Mouse (Mus musculus) neural tube, embryonic 13.5 days (tissue): ENCODE results near the gene Inava. TPM values are rescaled to one million over a fixed set of nuclear protein-coding genes. Genes with fewer than 3 reads are reported as not detected.

Experiments used
- ATAC-seq: fragments of 200-750 bp; cut with Nextera tagmentation; 2 replicates; pipeline ENCODE4 v1.8.0; 2017; ENCODE audit warnings: low read depth, mild to moderate bottlenecking, moderate TSS enrichment, moderate library complexity
- H3K27ac ChIP-seq: fragments of 300-500 bp; sonication (generic); replicated peaks from 2 replicates; pipeline ENCODE4 v1.5.1; 2015; ENCODE audit warnings: moderate library complexity, mild to moderate bottlenecking, inconsistent platforms
- H3K27me3 ChIP-seq: fragments of 300-500 bp; sonication (generic); 2 replicates; pipeline ENCODE4 v1.6.1; 2015; ENCODE audit warnings: mild to moderate bottlenecking, inconsistent platforms
- H3K36me3 ChIP-seq: fragments of 300-500 bp; sonication (generic); 2 replicates; pipeline ENCODE4 v1.6.1; 2015; ENCODE audit warnings: mild to moderate bottlenecking, inconsistent platforms
- H3K4me1 ChIP-seq: fragments of 300-500 bp; sonication (generic); replicated peaks from 2 replicates; pipeline ENCODE4 v1.6.1; 2015; ENCODE audit warnings: inconsistent platforms
- H3K4me2 ChIP-seq: fragments of 300-500 bp; sonication (generic); 2 replicates; pipeline ENCODE4 v1.6.1; 2015; ENCODE audit warnings: inconsistent platforms, mild to moderate bottlenecking, moderate library complexity
- H3K4me3 ChIP-seq: fragments of 300-500 bp; sonication (generic); 2 replicates; pipeline ENCODE4 v1.5.1; 2015; ENCODE audit warnings: mild to moderate bottlenecking, inconsistent platforms
- H3K9ac ChIP-seq: fragments of 300-500 bp; sonication (generic); 2 replicates; pipeline ENCODE4 v1.6.1; 2015; ENCODE audit warnings: moderate library complexity, mild to moderate bottlenecking, inconsistent platforms
- H3K9me3 ChIP-seq: fragments of 300-500 bp; sonication (generic); 2 replicates; pipeline ENCODE4 v1.6.1; 2016; ENCODE audit warnings: inconsistent platforms
- WGBS: fragments of 180-500 bp; shearing (Covaris S2); methylation state at CpG from one replicate; pipeline ENCODE4 v1.1.7; 2015; 5-methylcytosine and 5-hydroxymethylcytosine counted together
- polyA plus RNA-seq: library from polyadenylated mRNA; unstranded; fragments of >200 nt; fragmentation: Nextera tagmentation; extraction: Ambion mirVana; gene quantifications from 2 replicates; pipeline ENCODE4 v1.2.1, GENCODE M21; 2015

Gene Inava
- polyA plus RNA-seq, 1 experiment from 2014 or later, result 3.1 TPM

DNA sequence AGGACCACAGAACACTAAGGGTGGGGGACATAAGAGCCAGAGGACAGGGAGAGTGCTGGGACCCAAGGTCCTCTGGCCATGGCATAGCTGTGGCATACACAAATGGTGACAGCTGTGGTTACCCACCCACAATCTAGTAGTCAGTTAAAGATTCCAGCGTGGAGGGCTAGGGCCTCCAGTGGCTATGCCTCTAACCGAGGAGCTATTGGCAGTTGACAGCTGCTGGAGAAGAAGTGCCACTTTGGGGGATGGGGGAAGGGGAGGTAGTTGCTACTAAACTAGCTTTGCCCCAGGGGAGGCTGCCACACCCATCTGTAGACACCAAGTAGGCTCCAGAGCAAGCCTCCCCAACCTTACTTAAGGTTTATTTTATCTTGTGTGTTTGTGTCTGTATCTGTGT is 19.4 kb upstream of the Inava start:
- no peak overlapping the region for H3K4me3 ChIP-seq

DNA sequence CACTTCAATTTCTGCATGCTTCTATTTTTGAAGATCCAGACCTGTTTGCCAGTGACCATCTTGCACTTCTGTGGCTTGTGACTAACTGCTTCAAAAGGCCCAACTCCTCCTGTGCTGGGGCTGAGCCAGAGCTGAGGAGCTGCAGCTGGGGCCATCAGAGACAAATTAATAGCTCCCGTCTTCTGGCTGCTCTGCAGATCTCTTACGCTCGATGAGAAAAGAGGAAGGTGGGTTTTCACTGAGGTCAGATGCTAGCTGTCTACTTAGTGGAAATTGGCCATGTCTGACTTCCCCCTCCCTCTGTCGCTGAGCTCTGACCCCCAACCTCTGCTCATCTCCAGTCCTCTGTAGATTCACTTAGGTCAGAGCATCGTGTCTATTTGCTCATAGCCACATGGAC is 15.6 kb upstream of the Inava start:
- Histone ChIP-seq H3K9me3 (no peaks in the 10 kb centered on the region; the same call in 1 of the 2 replicates), H3K4me1 (no peaks in the 10 kb centered on the region), H3K9ac (no peak overlapping the region), H3K27ac (no peak overlapping the region), H3K4me2 (no peak overlapping the region), H3K36me3 (no peaks in the 10 kb centered on the region), H3K27me3 (no peaks in the 10 kb centered on the region), H3K4me3 (no peak overlapping the region)
- WGBS, result 42% methylated on average over 5 of the region's 5 CpGs
- ATAC-seq, result no peak

More for the DNA sequence above, 19.4 kb upstream of the Inava start:
- no peaks in the 10 kb centered on the region for H3K36me3 ChIP-seq
- no peak overlapping the region for H3K9ac ChIP-seq
- 24% methylated on average over 2 of the region's 2 CpGs for WGBS
- H3K27ac ChIP-seq, result no peak overlapping the region
- H3K9me3 ChIP-seq, result no peaks in the 10 kb centered on the region
- ATAC-seq, result no peak
- H3K4me1 ChIP-seq, result 0 out of 2 replicates have a peak, but pooled peaks cover 7% of the 10 kb centered on the region
- peaks cover 20% of the 10 kb centered on the region for H3K27me3 ChIP-seq
- H3K4me2 ChIP-seq, result no peak overlapping the region

DNA sequence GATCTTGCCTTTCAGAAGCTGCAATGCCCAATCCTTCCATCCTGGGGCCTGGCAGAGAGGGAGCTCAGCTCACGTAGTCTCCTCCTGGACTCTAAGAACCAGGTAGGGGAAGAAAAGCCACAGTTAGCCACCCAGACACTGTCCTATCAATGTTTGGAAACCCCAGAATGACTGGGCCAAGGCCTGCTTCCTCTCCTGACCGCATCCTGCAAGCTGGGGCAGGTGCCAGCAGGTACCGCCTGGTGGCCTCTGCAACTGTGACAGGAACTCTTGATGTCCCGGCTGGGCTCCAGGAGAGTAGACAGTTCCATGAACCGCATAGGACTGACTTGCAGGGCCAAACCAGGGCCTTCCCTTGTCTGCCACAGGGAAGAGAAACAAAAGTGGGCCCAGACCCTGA is 13.3 kb upstream of the Inava start:
- Histone ChIP-seq H3K9me3 (no peaks in the 10 kb centered on the region; the same call in 1 of the 2 replicates), H3K4me2 (no peak overlapping the region), H3K9ac (no peak overlapping the region), H3K4me1 (no peaks in the 10 kb centered on the region), H3K4me3 (no peak overlapping the region), H3K36me3 (no peaks in the 10 kb centered on the region), H3K27me3 (no peaks in the 10 kb centered on the region), H3K27ac (no peak overlapping the region)
- 88% methylated on average over 5 of the region's 5 CpGs for WGBS
- ATAC-seq, result no peak

DNA sequence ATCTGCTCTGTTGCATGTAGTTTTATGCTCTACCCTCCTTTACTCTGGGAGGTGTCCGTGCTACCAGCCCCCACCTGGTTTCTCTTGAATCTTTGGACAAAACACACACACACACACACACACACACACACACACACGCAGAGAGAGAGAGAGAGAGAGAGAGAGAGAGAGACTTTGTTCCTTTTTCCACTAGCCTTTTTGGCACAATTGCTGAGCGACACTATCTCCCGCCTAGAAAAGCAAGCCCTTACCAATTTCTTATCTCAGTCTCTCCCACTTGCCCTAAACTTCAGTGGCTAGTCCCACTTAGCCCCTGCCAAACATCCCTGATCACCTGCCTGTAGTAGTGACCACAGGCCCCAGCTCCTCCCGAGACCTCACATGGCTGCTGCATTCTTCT is 10.4 kb upstream of the Inava start:
- Histone ChIP-seq H3K27me3 (no peaks in the 10 kb centered on the region), H3K9ac (no peak overlapping the region), H3K4me2 (no peak overlapping the region), H3K9me3 (no peaks in the 10 kb centered on the region; the same call in 1 of the 2 replicates), H3K4me3 (no peak overlapping the region), H3K36me3 (no peaks in the 10 kb centered on the region), H3K4me1 (no peaks in the 10 kb centered on the region), H3K27ac (no peak overlapping the region)
- no peak for ATAC-seq
- WGBS, result 87% methylated on average over 4 of the region's 5 CpGs

DNA sequence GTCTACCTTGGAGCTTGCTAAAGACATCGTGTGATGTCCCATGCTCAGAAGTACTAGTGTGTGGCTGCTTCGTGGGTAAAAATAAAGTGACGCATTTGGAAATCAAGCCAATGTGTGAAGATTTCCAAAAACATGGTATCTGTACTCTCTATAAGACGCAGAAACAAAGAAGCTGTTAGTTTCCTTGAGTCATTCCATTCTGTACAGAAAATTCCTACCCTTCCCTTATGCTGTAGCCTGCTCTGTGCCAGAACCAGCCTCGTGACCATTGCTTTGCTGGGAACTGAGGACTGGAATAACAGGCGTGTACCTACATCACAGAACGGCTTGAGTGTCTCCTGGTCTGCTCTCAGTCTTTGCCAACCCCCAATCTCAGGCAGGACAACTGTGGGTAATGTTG is 7.7 kb upstream of the Inava start:
- Histone ChIP-seq H3K27me3 (no peaks in the 10 kb centered on the region), H3K4me3 (no peak overlapping the region), H3K9ac (no peak overlapping the region), H3K4me2 (no peak overlapping the region), H3K36me3 (no peaks in the 10 kb centered on the region), H3K9me3 (no peaks in the 10 kb centered on the region; the same call in 1 of the 2 replicates), H3K27ac (no peak overlapping the region), H3K4me1 (no peaks in the 10 kb centered on the region)
- WGBS, result 92% methylated on average over 7 of the region's 7 CpGs
- ATAC-seq, result no peak

DNA sequence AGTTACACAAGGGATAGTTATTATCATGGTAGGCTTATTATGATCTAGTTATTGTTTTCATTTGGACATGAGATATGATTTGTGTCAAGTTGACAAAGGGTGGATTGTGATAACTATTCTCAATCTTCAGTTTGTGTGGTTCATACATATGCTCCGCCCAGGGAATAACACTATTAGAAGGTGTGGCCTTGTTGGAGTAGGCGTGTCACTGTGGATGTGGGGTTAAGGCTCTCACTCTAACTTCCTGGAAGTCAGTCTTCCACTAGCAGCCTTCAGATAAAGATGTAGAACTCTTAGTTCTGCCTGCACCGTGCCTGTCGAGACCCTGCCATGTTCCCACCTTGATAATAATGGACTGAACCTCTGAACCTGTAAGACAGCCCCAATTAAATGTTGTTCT is 4.4 kb upstream of the Inava start:
- ATAC-seq, result no peak
- Histone ChIP-seq H3K9me3 (no peaks in the 10 kb centered on the region), H3K36me3 (no peaks in the 10 kb centered on the region), H3K4me1 (peaks cover 14% of the 10 kb centered on the region), H3K27me3 (peaks cover 10% of the 10 kb centered on the region), H3K4me2 (no peak overlapping the region), H3K4me3 (no peak overlapping the region), H3K27ac (no peak overlapping the region), H3K9ac (no peak overlapping the region)
- 87% methylated on average over 4 of the region's 4 CpGs for WGBS

DNA sequence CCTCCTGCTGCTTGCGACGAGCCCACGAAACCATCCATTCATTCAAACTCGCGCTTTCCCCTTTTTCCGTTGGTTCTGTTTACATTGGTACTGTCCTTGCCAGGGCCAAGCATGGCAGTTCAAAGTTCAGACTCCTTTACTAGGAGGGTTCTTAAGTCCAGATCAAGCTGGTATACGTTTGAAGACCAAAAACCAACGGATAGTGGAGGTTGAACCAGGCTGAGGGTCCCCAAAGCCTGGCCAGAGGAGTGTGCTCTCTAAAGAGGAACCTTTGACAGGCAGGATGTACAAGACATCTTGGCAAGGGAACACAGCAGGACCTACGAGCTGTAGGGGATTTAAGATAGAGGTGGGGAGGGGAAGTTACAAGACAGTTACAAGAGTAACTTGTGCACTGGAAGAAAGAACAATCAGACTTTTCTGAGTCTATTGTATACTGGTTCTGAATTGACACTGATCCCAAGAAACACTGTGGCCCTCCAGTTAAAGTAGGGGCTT is 580 bp upstream of the Inava start:
- H3K9ac ChIP-seq, result peak overlapping the region; percentile 73
- ATAC-seq, result peak; percentile 7; the same call in 1 of the 2 replicates
- peak overlapping the region; percentile 77 for H3K4me2 ChIP-seq
- 2% methylated on average over 9 of the region's 9 CpGs for WGBS
- 0 out of 2 replicates have a peak overlapping the region, but pooled peaks have one; percentile 14 for H3K27ac ChIP-seq
- H3K36me3 ChIP-seq, result no peaks in the 10 kb centered on the region
- peaks cover 52% of the 10 kb centered on the region for H3K4me1 ChIP-seq
- H3K4me3 ChIP-seq, result peak overlapping the region; percentile 53
- H3K9me3 ChIP-seq, result no peaks in the 10 kb centered on the region
- H3K27me3 ChIP-seq, result peaks cover 10% of the 10 kb centered on the region

DNA sequence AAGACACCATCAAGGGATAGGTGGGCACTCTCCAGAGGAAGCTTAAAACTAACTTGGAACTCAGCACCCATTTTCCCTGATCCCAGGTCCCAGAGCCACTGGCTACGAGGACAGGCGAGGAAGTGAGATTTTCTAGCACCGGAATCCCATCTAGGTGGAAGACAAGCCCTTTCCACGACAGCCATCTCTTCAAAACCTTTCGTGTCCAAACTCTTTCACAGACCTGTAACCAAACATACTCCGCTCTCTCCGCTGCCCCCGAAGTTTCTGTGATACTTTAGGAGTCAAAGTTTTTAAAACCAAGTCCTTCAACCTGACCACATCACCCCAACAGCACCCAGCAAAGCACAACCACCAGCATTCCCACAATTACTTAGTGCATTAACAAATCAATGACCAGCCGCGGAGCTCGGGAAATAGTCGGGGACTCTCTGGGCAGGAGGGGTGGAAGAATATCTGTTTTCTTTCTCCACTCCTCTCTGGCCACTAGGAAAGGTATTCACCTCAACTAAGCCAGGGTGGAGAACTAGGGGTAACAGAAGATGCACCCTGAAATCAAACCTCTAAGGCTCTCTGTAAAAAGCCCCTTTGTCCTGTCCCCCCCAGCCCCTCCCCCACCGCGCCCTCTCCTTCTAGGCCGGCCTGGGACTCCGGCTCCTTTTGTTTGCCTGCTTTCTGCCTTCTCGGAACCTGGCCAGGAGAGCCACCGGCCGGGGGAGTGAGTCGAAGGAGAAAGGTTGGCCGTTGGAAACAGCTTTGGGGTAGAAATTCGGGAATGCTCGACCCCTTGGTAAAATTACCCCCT is 876 bp downstream of the Inava start:
- under 1% methylated on average over 23 of the region's 23 CpGs for WGBS
- no peak; the same call in 1 of the 2 replicates for ATAC-seq
- Histone ChIP-seq H3K36me3 (no peaks in the 10 kb centered on the region), H3K27me3 (peaks cover 10% of the 10 kb centered on the region), H3K27ac (no peak overlapping the region), H3K4me2 (peak overlapping the region; percentile 77), H3K9me3 (no peaks in the 10 kb centered on the region), H3K4me1 (peaks cover 67% of the 10 kb centered on the region), H3K4me3 (peak overlapping the region; percentile 53), H3K9ac (peak overlapping the region; percentile 73)

DNA sequence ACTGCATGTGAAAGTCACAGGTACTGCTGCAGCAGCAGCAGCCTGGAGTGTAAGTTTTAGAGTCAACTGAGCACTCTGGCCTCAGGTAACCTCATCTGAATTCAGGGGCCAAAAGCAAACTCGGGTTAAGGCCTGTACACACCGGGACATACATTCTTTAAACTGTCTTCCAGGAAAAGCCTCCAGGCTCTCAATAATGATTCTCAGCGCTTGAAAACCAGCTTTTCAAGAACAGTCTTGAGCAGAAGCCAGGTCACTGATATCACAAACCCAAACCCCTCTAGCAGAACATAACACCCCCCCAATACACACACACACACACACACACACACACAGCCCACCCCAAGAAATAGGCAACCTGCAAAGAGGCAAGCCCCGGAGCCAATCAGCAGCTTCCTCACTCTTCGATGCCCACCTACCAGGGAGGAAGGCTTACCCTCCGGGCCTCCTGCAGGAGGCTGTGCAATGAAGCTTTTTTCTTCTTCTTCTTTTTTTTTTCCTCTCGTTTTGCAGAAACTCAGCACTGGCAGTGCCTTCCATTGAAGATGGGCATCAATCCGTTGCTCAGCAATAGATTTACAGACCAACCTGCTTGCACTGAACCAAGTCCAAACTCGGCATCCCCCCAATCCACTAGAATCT is 1.7 kb downstream of the Inava start:
- H3K4me1 ChIP-seq, result peaks cover 75% of the 10 kb centered on the region
- WGBS, result 2% methylated on average over 9 of the region's 9 CpGs
- 0 out of 2 replicates have a peak overlapping the region, but pooled peaks have one; percentile 22 for H3K9ac ChIP-seq
- H3K36me3 ChIP-seq, result no peaks in the 10 kb centered on the region
- peak overlapping the region; percentile 53 for H3K4me3 ChIP-seq
- H3K4me2 ChIP-seq, result peak overlapping the region; percentile 77
- no peak overlapping the region for H3K27ac ChIP-seq
- H3K9me3 ChIP-seq, result no peaks in the 10 kb centered on the region
- no peak for ATAC-seq
- peaks cover 10% of the 10 kb centered on the region for H3K27me3 ChIP-seq

DNA sequence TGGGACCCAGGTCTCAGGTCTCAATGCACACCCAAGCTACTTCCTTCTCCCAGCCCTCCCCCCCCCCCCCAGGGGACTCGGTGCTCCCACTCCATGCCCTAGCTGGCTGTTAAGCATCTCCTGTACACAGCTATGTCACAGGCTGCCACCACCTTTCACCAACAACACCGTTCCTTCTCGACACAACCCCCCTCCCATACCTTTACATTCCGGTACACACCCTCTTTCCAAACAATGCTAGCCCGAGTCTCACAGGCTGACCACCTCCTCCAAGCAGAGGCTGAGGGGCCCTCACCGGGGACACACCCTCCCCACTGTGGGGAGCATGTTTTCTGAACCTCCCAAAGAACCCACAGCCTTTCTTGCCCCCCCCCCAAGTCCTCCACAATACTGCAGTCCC is 2.5 kb downstream of the Inava start:
- Histone ChIP-seq H3K27ac (no peak overlapping the region), H3K27me3 (peaks cover 10% of the 10 kb centered on the region), H3K36me3 (no peaks in the 10 kb centered on the region), H3K9ac (peak overlapping the region; percentile 41), H3K9me3 (no peaks in the 10 kb centered on the region), H3K4me2 (peak overlapping the region; percentile 77), H3K4me1 (peaks cover 77% of the 10 kb centered on the region), H3K4me3 (peak overlapping the region; percentile 53)
- WGBS, result 2% methylated on average over 6 of the region's 6 CpGs
- no peak for ATAC-seq

DNA sequence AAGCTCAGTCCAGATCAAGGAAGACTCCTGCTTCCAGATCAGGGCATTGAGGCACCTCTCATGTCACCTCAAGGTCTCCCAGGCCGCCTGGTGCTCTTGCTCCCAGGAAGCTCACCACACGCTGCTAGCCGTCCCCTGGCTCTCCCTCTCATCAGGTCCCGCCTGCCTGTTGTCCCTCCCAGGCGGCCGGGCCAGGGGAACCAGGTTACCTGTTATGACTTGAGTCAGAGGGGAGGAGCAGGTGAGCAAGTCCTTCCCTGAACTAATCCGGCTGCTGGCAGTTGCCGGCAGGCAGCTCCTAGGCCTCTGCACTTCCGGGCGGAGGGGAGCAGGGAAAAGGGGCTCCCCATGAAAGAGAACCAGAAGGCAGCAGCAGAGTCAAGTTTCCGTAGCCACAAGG is 3.9 kb downstream of the Inava start:
- H3K4me3 ChIP-seq, result no peak overlapping the region
- 0 out of 2 replicates have a peak overlapping the region, but pooled peaks have one; percentile 49 for H3K9ac ChIP-seq
- H3K4me1 ChIP-seq, result peaks cover 79% of the 10 kb centered on the region
- H3K9me3 ChIP-seq, result no peaks in the 10 kb centered on the region
- WGBS, result 26% methylated on average over 11 of the region's 11 CpGs
- H3K27me3 ChIP-seq, result peaks cover 6% of the 10 kb centered on the region
- no peaks in the 10 kb centered on the region for H3K36me3 ChIP-seq
- peak overlapping the region; percentile 22; the same call in 1 of the 2 replicates for H3K4me2 ChIP-seq
- H3K27ac ChIP-seq, result no peak overlapping the region
- ATAC-seq, result no peak

DNA sequence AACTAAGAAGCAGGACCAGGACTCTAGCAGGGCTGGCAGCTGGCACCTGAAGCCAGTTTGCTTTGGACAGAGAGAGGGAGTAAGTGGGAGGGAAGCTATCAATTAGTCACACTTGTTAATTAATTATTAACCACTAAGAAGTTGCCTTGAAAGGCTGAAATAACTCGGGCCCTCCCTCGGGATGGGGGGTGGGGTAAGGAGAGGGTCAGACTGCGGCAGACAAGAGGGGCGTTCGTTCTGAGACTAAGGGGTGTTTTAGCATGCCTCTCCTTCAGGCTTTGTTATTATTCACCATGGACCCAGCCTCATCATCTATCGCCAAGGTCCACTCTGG is 5.1 kb downstream of the Inava start:
- Histone ChIP-seq H3K36me3 (peaks cover 3% of the 10 kb centered on the region; the same call in 1 of the 2 replicates), H3K4me2 (peak overlapping the region; percentile 16; the same call in 1 of the 2 replicates), H3K4me1 (peaks cover 72% of the 10 kb centered on the region), H3K9me3 (no peaks in the 10 kb centered on the region), H3K4me3 (no peak overlapping the region), H3K27ac (no peak overlapping the region), H3K9ac (peak overlapping the region; percentile 32; the same call in 1 of the 2 replicates), H3K27me3 (no peaks in the 10 kb centered on the region; the same call in 1 of the 2 replicates)
- 0 out of 2 replicates have a peak, but pooled peaks have one; percentile 10 for ATAC-seq
- 8% methylated on average over 6 of the region's 6 CpGs for WGBS
